Mouse (Mus musculus) gastrocnemius, postnatal 14 days (tissue): ENCODE results near the gene Gm37240. TPM values are rescaled to one million over a fixed set of nuclear protein-coding genes. Genes with fewer than 3 reads are reported as not detected.

Source experiments
- DNase-seq: peaks from one replicate; pipeline ENCODE4 v3.0.0; 2021; ENCODE audit warnings: mixed read lengths
- intact Hi-C: fragments of 180-260 bp; cut with DNase I; formaldehyde crosslinking; loops from one replicate; pipeline ENCODE4 v1.15.1; 2025; ENCODE audit warnings: low total_unique reads
- microRNA-seq, 2 experiments: library from miRNA; unstranded; fragments of <30 nt; microRNA quantifications; one replicate each; pipeline ENCODE4 v1.2.0; 2021
- total RNA-seq, 2 experiments: library from RNA; stranded (reverse); gene quantifications; 2 replicates each; pipeline ENCODE4 v1.2.3; 2021

Gm37240 gene
- total RNA-seq, 2 experiments from 2014 or later = 32.3 to 43.3 TPM

GRCm38 (mm10) chr3:84455733-84456417 lies 1431.4 kb downstream of the Gm37240 start:
- intact Hi-C loops = no loop called here
- DNase-seq = no peak

- DNase-seq = no peak
- intact Hi-C loops = no loop called here
These were observed 1436.7 kb downstream of the Gm37240 start for GRCm38 (mm10) chr3:84450651-84451050.

GRCm38 (mm10) chr3:84449015-84449414 lies 1438.3 kb downstream of the Gm37240 start:
- DNase-seq = no peak
- intact Hi-C loops = no loop called here

- intact Hi-C loops = no loop called here
- peak; percentile 37 for DNase-seq
These were observed 1439.5 kb downstream of the Gm37240 start for GRCm38 (mm10) chr3:84447803-84448202.

Small RNA genes lying within 50 kb of the gene (microRNA-seq; reads per million reads assigned to microRNA genes)
- 0 reads per million in 2 experiments for gene Mir466k

Other genes with a start within 250 kb of the Gm37240 start
- gene Fam160a1, start 70.2 kb downstream of the Gm37240 start, total RNA-seq = 10 to 100 TPM; 46.9 to 59.1 TPM
- 1 to 10 TPM; 4.9 to 9.2 TPM for gene Glt28d2, start within 50 bp of the Gm37240 start, total RNA-seq
- 10 to 100 TPM; 23.1 to 23.2 TPM for gene Sh3d19, start 83.6 kb upstream of the Gm37240 start, total RNA-seq
- not detected for gene Prss48, start 115.0 kb upstream of the Gm37240 start, total RNA-seq